Mouse (Mus musculus): Measurements from ENCODE around the gene Olfr96. TPM values are rescaled to one million over a fixed set of nuclear protein-coding genes. Genes with fewer than 3 reads are reported as not detected.

The Olfr96 gene
- polyA plus RNA-seq (2015; fragmentation: Nextera tagmentation; extraction: Ambion mirVana), result not detected in 2 replicates

DNA sequence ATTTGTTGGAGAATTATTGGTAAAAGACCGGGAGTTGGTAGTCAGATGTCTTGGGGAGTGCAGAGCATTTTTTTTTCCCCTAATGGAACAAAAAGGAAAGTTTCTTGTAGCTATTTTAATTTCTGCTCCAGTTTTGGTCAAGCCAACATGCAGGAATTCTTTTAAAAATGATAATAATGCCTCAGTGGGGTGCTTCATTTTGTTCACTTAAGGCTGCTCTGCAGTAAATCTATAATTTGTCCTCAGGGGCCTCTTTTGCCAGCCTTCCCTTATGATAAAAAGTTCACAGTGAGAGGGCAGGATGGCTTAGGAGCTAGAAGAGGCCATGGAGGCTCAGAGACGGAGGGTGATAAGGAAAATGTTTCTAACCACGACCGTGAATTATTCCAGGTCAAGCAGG is at the start of gene Olfr96:
Gene Olfr96, plus strand, starts transcription at position 301 of the 400 bp plus-strand sequence.
- no peak for ATAC-seq (ENCODE audit: insufficient number of reproducible peaks, insufficient read depth, low FRiP score, low TSS enrichment, low read depth)
- H3K4me3 ChIP-seq, result no peak within 1 kb of the TSS
- no peaks in the 10 kb centered on the region for H3K27me3 ChIP-seq
- H3K9ac ChIP-seq, result no peak within 1 kb of the TSS
- H3K36me3 ChIP-seq, result no peaks in the 10 kb centered on the region
- WGBS, result 66% methylated on average over 4 of the region's 4 CpGs
- no peak within 1 kb of the TSS for H3K4me2 ChIP-seq
- no peaks in the 10 kb centered on the region for H3K4me1 ChIP-seq
- H3K27ac ChIP-seq, result no peak within 1 kb of the TSS
- H3K9me3 ChIP-seq, result peaks cover 5% of the 10 kb centered on the region; the same call in 1 of the 2 replicates

DNA sequence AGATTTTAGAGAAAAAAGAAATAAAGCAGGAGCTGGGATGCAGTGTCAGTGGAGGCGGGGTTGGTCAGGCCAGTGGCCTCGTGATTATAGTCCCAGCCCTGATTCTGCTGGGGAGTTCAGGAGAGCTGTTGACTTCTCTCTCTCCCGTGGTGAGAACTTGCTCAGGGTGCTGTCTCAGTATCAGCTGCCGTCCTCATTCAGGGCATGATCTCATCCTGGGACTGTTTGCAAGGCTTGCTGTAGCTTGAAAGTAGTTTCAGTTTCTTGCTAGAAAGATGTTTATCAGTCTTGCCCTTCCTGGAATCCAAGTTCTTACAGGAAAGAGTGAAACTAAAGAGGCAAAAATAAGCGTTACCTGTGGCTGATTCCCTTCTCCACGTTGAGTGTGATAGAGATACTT is 34.5 kb upstream of the Olfr96 start:
- Histone ChIP-seq H3K27me3 (no peaks in the 10 kb centered on the region; the same call in 1 of the 2 replicates), H3K9ac (no peak overlapping the region), H3K4me1 (no peaks in the 10 kb centered on the region), H3K9me3 (no peaks in the 10 kb centered on the region), H3K4me2 (no peak overlapping the region), H3K4me3 (no peak overlapping the region), H3K36me3 (no peaks in the 10 kb centered on the region), H3K27ac (no peak overlapping the region)
- ATAC-seq (ENCODE audit: insufficient number of reproducible peaks, insufficient read depth, low FRiP score, low TSS enrichment, low read depth), result no peak
- WGBS, result 41% methylated on average over 6 of the region's 6 CpGs

DNA sequence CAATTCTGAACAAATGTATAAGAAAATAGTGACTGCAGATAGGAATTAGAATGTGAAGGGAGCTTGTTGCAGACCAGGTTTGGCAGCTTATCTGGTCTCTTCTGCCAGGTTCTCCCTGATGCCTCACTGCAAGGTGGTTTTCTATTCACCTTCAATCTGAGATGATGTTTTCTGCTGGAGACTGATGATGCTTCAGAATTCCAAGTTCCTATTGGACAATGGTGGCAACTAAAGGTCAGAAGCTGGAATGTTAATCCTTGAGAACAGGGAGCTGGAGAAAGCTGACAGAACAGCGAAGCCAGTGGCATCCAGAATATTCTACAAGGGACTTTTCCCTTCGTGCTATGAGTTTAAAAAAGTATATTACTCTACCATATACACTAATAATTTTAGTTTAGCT is 29.2 kb upstream of the Olfr96 start:
- ATAC-seq (ENCODE audit: insufficient number of reproducible peaks, insufficient read depth, low FRiP score, low TSS enrichment, low read depth), result no peak
- Histone ChIP-seq H3K4me1 (no peaks in the 10 kb centered on the region), H3K27me3 (peaks cover 10% of the 10 kb centered on the region), H3K27ac (no peak overlapping the region), H3K9ac (no peak overlapping the region), H3K4me2 (no peak overlapping the region), H3K4me3 (no peak overlapping the region), H3K9me3 (no peaks in the 10 kb centered on the region), H3K36me3 (no peaks in the 10 kb centered on the region)
- WGBS, result 35% methylated on average over 2 of the region's 2 CpGs

DNA sequence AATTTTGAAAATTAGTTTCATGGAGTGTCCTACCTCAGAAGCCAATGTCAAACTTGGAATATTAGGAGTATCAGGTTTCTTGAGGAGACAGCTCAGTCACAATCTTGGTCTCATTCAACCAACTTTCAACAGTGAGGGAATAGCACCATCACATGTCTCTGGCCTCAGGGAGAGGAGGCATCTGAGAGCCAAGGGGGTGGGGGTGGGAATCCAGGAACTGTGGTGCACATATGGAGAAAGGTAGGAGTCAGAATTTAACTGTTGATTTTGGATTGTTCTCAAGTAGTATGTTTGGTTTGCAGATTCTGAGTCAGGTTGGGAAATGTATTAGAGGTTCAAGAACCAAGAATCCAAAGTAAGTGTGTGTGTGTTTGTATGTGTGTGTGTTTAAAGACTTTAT is 26.9 kb upstream of the Olfr96 start:
- Histone ChIP-seq H3K27me3 (peaks cover 34% of the 10 kb centered on the region), H3K4me3 (no peak overlapping the region), H3K9me3 (no peaks in the 10 kb centered on the region), H3K36me3 (no peaks in the 10 kb centered on the region), H3K9ac (no peak overlapping the region), H3K4me1 (peaks cover 9% of the 10 kb centered on the region; the same call in 1 of the 2 replicates), H3K27ac (no peak overlapping the region), H3K4me2 (no peak overlapping the region)
- ATAC-seq (ENCODE audit: insufficient number of reproducible peaks, insufficient read depth, low FRiP score, low TSS enrichment, low read depth), result no peak

DNA sequence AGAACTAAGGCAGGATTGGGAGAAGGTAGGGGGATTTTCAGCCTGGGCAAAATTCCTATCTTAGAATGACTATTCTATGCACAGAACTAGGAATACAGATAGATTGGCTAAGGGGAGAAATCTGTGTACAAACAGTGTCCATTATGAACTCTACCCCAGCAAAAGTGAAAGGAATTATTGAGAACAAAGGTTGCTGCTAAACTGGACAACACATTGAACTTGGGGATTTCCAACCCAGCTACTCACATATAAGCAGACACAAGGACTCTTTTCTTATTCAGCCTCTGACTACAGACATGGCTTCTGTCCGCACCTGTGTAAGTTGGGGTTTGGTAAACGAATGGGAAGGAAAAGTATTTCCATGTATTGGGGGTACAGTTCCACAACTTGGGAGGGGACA is 26.3 kb upstream of the Olfr96 start, which contains the start of gene Ubd:
Gene Ubd, plus strand, starts transcription at position 237 of the 400 bp plus-strand sequence.
- Histone ChIP-seq H3K36me3 (no peaks in the 10 kb centered on the region), H3K27ac (no peak within 1 kb of the TSS), H3K27me3 (peaks cover 40% of the 10 kb centered on the region), H3K9ac (no peak within 1 kb of the TSS), H3K9me3 (no peaks in the 10 kb centered on the region), H3K4me1 (peaks cover 9% of the 10 kb centered on the region; the same call in 1 of the 2 replicates), H3K4me2 (no peak within 1 kb of the TSS), H3K4me3 (no peak within 1 kb of the TSS)
- no peak for ATAC-seq (ENCODE audit: insufficient number of reproducible peaks, insufficient read depth, low FRiP score, low TSS enrichment, low read depth)
- WGBS, result 88% methylated on average over 2 of the region's 2 CpGs

DNA sequence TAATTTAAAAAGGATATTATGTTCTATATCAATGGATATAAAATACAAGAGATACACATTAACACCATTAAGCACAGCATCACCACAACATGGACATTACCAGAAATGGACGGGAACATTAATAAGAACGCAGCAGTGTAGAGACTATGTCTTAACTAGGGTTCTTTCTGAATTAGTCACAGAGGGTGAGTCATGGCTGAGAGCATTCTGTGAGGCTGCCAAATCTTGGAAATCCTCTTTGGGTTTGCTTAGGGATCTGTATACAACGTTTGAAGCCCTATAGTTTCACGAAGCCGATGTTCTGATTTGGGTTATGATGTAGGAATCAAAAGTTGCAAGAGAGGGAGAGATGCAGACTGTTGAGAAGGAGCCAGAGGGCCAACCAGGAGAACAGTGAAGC is 25.2 kb upstream of the Olfr96 start:
- H3K36me3 ChIP-seq, result no peaks in the 10 kb centered on the region
- H3K4me3 ChIP-seq, result no peak overlapping the region
- 82% methylated on average over 5 of the region's 5 CpGs for WGBS
- H3K27ac ChIP-seq, result no peak overlapping the region
- no peak overlapping the region for H3K9ac ChIP-seq
- H3K9me3 ChIP-seq, result no peaks in the 10 kb centered on the region
- peaks cover 9% of the 10 kb centered on the region; the same call in 1 of the 2 replicates for H3K4me1 ChIP-seq
- ATAC-seq (ENCODE audit: insufficient number of reproducible peaks, insufficient read depth, low FRiP score, low TSS enrichment, low read depth), result no peak
- H3K4me2 ChIP-seq, result no peak overlapping the region
- peaks cover 42% of the 10 kb centered on the region for H3K27me3 ChIP-seq

DNA sequence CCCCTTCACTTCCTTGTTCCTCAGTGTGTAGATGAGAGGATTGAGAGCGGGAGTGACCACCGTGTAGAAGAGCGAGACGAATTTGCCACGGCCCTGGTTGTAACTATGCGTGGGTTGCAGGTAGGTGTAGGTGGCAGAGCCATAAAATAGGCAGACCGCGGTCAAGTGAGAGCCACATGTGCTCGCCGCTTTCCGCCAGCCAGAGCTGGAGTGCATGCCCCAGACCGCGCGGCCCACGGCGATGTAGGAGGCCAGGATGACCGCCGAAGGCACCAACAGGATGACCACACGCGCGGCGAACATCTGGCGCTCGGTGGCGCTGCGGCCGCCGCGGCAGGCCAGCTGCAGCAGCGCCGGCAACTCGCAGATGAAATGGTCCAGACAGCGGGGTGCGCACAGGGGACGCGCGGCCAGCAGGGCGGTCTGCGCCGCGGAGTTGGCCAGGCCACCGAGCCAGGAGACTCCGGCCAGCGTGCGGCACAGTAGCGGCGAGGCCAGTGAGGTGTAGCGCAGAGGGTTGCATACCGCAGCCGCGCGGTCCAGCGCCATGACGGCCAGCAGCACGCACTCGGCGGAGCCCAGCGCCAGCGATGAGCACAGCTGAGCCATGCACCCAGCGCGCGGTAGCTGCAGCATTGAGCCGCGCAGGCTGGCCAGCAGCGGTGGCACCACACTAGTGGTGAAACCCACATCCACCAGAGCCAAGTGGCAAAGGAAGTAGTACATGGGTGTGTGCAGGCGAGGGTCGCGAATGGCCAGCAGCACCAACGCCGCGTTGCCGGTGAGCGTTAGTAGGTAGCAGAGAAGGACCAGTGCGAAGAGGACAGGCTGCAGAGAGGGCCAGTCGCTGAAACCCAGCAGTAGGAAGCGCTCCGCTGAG is 22.9 kb upstream of the Olfr96 start:
- peak overlapping the region; percentile 57 for H3K4me3 ChIP-seq
- under 1% methylated on average over 73 of the region's 77 CpGs for WGBS
- ATAC-seq (ENCODE audit: insufficient number of reproducible peaks, insufficient read depth, low FRiP score, low TSS enrichment, low read depth), result peak; percentile 67; the same call in 1 of the 2 replicates
- H3K4me1 ChIP-seq, result peaks cover 9% of the 10 kb centered on the region; the same call in 1 of the 2 replicates
- H3K27me3 ChIP-seq, result peaks cover 50% of the 10 kb centered on the region
- H3K27ac ChIP-seq, result no peak overlapping the region
- H3K4me2 ChIP-seq, result peak overlapping the region; percentile 97
- no peaks in the 10 kb centered on the region for H3K36me3 ChIP-seq
- H3K9me3 ChIP-seq, result no peaks in the 10 kb centered on the region
- peak overlapping the region; percentile 62 for H3K9ac ChIP-seq

DNA sequence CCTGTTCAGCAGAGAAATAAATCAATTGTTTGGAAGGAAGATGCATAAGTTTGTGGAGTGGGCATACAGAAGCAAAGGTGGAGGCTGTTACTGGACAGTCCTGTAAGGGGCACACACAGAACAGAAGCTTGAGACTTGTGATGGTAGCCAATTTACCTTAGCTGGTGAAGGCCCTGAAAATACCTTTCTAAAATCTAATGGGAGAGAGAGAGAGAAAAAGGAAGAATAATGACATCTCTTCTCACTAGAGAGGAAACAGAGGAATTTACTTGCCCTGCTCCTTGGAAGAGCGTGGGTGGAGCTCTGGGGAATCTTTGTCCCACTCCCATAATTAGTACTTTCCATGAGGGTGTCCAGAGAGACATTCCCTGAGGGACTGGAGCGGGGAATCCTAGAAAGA is 19.1 kb upstream of the Olfr96 start, which contains the start of gene Olfr94:
Gene Olfr94, minus strand, starts transcription at position 101 of the 400 bp plus-strand sequence.
- Histone ChIP-seq H3K9ac (no peak within 1 kb of the TSS), H3K9me3 (no peaks in the 10 kb centered on the region), H3K27me3 (peaks cover 39% of the 10 kb centered on the region), H3K4me2 (no peak within 1 kb of the TSS), H3K36me3 (no peaks in the 10 kb centered on the region), H3K27ac (no peak within 1 kb of the TSS), H3K4me3 (no peak within 1 kb of the TSS), H3K4me1 (peaks cover 9% of the 10 kb centered on the region; the same call in 1 of the 2 replicates)
- WGBS, result 53% methylated on average over 2 of the region's 2 CpGs
- ATAC-seq (ENCODE audit: insufficient number of reproducible peaks, insufficient read depth, low FRiP score, low TSS enrichment, low read depth), result no peak

DNA sequence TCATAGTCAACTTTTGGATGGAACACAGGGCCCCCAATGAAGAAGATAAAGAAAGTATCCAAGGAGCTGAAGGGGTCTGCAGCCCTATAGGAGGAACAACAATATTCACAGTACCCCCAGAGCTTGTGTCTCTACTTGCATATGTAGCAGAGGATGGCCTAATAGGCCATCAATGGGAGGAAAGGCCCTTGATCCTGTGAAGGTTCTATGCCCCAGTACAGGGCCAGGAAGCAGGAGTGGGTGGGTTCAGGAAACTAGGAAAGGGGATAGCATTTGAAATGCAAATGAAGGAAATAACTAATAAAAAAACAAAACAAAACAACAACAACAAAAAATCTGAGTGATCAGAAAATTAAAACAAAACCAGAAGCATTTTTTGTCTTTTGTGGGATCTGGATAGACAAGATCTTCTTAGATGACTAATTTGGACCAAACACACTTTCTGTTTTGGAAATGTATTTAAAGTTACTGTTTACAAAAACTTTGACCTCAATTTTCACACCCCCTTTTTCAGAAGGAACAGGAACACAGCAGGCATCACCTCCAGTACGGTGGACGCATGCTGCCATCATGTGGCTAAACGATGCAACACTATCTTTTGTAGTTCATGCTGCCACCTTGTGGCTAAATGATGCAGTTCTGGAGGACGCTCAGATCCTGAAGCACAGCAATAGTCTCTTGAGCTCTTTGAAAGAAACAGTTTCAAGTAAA is 16.6 kb upstream of the Olfr96 start:
- Histone ChIP-seq H3K9me3 (no peaks in the 10 kb centered on the region), H3K4me3 (no peak overlapping the region), H3K4me1 (no peaks in the 10 kb centered on the region), H3K27ac (no peak overlapping the region), H3K36me3 (no peaks in the 10 kb centered on the region), H3K9ac (no peak overlapping the region), H3K4me2 (no peak overlapping the region), H3K27me3 (peaks cover 19% of the 10 kb centered on the region)
- 0% methylated on average over 4 of the region's 4 CpGs for WGBS
- ATAC-seq (ENCODE audit: insufficient number of reproducible peaks, insufficient read depth, low FRiP score, low TSS enrichment, low read depth), result no peak

DNA sequence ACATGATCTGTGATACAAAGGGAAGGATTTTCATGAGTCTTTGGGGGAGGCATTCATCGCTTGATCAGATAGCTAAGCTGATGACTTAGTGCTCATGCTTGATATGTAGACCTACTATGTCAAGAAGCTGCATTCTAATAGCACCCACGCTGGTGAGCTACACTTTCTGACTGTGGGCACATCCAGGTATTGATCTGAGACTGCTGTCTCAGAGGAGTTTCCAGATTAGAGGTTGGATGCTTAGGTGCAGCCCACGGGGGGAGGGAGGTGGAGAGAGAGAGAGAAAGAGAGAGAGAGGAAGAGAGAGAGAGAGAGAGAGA is 16.1 kb upstream of the Olfr96 start:
- 27% methylated on average over 3 of the region's 3 CpGs for WGBS
- no peak for ATAC-seq (ENCODE audit: insufficient number of reproducible peaks, insufficient read depth, low FRiP score, low TSS enrichment, low read depth)
- Histone ChIP-seq H3K9me3 (no peaks in the 10 kb centered on the region), H3K27me3 (peaks cover 14% of the 10 kb centered on the region; the same call in 1 of the 2 replicates), H3K4me1 (no peaks in the 10 kb centered on the region), H3K4me2 (no peak overlapping the region), H3K9ac (no peak overlapping the region), H3K4me3 (no peak overlapping the region), H3K27ac (no peak overlapping the region), H3K36me3 (no peaks in the 10 kb centered on the region)

DNA sequence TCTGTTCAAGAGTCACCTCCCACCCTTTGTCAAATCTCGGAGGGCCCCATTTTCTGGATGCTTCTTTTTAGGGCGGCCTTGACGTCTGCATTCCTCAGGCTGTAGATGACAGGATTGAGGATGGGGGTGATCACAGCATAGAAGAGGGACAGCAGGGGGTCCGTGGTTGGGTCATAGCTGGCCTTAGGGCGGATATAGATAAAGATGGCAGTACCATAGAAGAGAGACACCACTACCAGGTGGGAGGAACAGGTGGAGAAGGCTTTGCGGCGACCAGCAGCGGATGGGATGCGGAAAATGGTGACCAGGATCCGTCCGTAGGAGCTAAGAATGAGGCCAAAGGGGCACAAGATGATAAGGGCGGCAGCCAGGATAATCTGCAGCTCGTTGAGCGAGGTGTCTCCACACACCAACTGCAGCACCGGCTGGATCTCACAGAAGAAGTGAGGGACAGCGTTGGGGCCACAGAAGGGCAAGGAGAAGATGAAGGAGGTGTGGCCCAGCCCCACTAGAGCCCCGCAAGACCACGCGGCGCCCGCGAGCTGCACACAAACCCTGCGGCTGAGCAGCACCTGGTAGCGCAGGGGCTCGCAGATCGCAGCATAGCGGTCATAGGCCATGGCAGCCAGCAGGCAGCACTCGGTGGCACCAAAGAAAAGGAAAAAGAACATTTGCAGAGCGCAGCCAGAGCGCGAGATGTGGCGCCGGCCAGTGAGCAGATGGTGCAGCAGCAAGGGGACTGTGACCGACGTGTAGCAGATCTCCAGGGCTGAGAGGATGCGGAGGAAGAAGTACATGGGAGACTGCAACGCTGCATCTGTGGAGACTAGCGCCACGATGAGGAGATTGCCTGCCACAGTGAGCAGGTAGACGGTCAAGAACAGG is 8.8 kb upstream of the Olfr96 start:
- 19% methylated on average over 40 of the region's 40 CpGs for WGBS
- Histone ChIP-seq H3K36me3 (no peaks in the 10 kb centered on the region), H3K27me3 (peaks cover 34% of the 10 kb centered on the region), H3K9me3 (no peaks in the 10 kb centered on the region; the same call in 1 of the 2 replicates), H3K27ac (no peak overlapping the region), H3K4me2 (peak overlapping the region; percentile 48), H3K4me3 (peak overlapping the region; percentile 21; the same call in 1 of the 2 replicates), H3K9ac (0 out of 2 replicates have a peak overlapping the region, but pooled peaks have one; percentile 36), H3K4me1 (no peaks in the 10 kb centered on the region)
- ATAC-seq (ENCODE audit: insufficient number of reproducible peaks, insufficient read depth, low FRiP score, low TSS enrichment, low read depth), result no peak

Measured in embryonic facial prominence, embryonic 13.5 days (tissue).